Mouse (Mus musculus) brain, embryonic 14.5 days (tissue): Measurements from ENCODE around the gene Gm14214.

Experiments used
- CTCF ChIP-seq: fragments of 200-500 bp; IDR thresholded peaks from 2 replicates; pipeline ENCODE4 v1.5.1; 2012; ENCODE audit warnings: inconsistent platforms, mild to moderate bottlenecking, moderate library complexity, borderline replicate concordance; ENCODE audit not compliant: insufficient read depth, insufficient read length; ENCODE audit errors: extremely low read depth
- POLR2A ChIP-seq: fragments of 200-500 bp; IDR thresholded peaks from 2 replicates; pipeline ENCODE4 v1.6.1; 2012; ENCODE audit warnings: mild to moderate bottlenecking, inconsistent platforms, borderline replicate concordance; ENCODE audit not compliant: poor library complexity, insufficient read depth, insufficient read length, severe bottlenecking; ENCODE audit errors: extremely low read depth

DNA sequence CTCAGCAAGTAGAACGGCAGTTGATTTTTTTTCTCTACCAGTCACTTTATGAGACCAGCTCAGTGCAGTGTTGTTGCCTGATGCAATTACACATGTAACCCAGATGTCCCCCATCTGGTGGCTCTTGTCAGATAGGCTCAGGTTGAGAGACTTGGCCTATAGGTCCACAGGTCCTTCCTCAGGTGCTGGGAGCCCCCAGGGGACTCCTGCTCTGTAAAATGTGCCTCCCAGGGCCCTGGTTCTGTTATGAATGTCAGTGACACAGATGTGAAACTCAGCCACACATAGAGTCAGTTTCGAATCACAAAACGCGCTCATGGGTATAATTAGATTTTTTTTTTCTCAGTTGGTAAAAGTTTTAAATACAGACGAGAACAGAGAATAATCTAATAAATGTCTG lies 12.1 kb downstream of the Gm14214 start:
- TF ChIP-seq CTCF = no peak
- TF ChIP-seq POLR2A = no peak
